Mouse (Mus musculus) G1E (cell line): ENCODE measurements around the gene Rras2.

ENCODE experiments used
- CTCF ChIP-seq: IDR thresholded peaks from 2 replicates; pipeline ENCODE4 v1.5.1; 2012; ENCODE audit warnings: low read depth, low read length, inconsistent platforms, mixed read lengths
- GATA1 ChIP-seq: IDR thresholded peaks from 2 replicates; pipeline ENCODE4 v1.6.1; 2012; ENCODE audit warnings: borderline replicate concordance, low read length, inconsistent platforms, mixed read lengths
- GATA2 ChIP-seq: IDR thresholded peaks from 2 replicates; pipeline ENCODE4 v1.6.1; 2012; ENCODE audit warnings: low read depth, low read length, inconsistent platforms, borderline replicate concordance
- POLR2AphosphoS5 ChIP-seq: IDR thresholded peaks from 2 replicates; pipeline ENCODE4 v1.6.1; 2012; ENCODE audit warnings: low read depth, low read length, inconsistent platforms; ENCODE audit not compliant: insufficient replicate concordance
- TAL1 ChIP-seq: conservative IDR thresholded peaks from 2 replicates; pipeline ENCODE4 v1.6.1; 2012; ENCODE audit warnings: low read depth, low read length, inconsistent platforms, mixed read lengths

DNA sequence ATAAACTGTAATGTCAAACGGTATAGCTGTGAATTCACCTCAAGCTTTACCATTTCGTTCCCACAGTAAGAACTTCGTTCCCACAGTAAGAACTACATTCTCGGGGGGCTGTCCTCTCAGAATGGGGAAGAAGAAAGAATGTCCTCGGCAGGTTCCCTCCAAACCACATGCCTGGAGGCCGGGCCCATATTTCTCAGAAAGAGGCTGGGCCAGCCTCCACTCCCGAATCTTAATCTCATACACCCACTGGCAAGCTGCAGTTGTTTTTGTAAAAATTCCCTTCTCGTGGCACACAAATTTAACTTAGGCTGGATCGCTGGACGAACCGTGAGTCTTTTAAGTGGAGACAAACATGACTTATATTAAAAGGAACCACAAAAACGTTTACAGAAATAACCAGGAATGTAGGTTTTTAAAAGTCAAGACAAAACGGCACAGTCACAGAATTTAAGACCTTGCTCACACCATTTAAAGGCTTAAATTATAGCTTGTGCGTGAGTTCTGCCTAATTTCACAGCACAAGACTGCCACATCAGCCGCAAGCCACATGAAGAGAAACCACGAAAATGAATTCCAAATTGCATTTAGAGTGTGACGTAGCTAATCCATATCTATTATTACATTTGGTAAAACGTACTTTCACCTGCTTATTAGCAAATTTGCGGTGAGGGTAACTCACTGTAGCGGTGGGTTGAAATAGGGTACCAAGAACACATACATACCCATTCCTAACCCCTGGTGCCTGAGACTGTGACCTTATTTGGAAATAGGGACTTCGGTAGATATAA lies 35.8 kb downstream of the Rras2 start:
- TF ChIP-seq CTCF (no peak), GATA1 (no peak), POLR2AphosphoS5 (no peak), TAL1 (no peak), GATA2 (no peak)
